Mouse (Mus musculus): Measurements from ENCODE around the gene Slc35b3. TPM values are rescaled to one million over a fixed set of nuclear protein-coding genes. Genes with fewer than 3 reads are reported as not detected.

The Slc35b3 gene
- polyA plus RNA-seq, 1 experiment from 2014 or later: 49.0 TPM

DNA sequence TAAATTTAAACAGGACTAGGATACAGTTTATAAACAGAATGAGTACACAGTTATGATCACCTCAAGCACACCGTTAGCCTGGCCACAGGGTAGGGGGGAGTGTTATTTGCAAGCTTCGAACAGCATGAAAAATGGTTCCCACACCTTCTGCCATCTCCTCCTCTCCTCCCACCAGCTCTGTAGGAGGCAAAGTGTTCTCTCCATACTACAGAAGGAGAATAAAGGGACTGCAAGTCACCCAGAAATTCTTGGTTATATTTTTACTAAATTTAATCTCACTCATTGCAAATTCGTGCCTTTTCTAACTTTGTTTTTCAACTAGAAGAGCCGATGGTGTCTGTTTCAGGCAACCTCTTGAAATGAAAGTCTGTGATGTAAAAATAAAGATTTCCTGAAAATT is 18.9 kb downstream of the Slc35b3 start:
- 87% methylated on average over 4 of the region's 4 CpGs for WGBS
- H3K9me3 ChIP-seq (ENCODE audit: low read length): no peaks in the 10 kb centered on the region
- H3K4me1 ChIP-seq (ENCODE audit: insufficient read depth, low read length): 0 out of 2 replicates have a peak, but pooled peaks cover 2% of the 10 kb centered on the region
- no peaks in the 10 kb centered on the region for H3K27me3 ChIP-seq (ENCODE audit: insufficient read depth, low read length)
- no peak overlapping the region for H3K27ac ChIP-seq (ENCODE audit: low read length)
- peaks cover 47% of the 10 kb centered on the region for H3K36me3 ChIP-seq (ENCODE audit: insufficient read depth, low read length)
- H3K9ac ChIP-seq (replicated peaks; ENCODE audit: low read length): no peak overlapping the region
- no peak for ATAC-seq (ENCODE audit: low FRiP score, low TSS enrichment)
- no peak overlapping the region for H3K4me3 ChIP-seq (ENCODE audit: low read length)
- no peak overlapping the region for H3K4me2 ChIP-seq (replicated peaks; ENCODE audit: low read depth, low read length)

GRCm38 (mm10) chr13:38941280-38941679 is 19.4 kb downstream of the Slc35b3 start:
- peaks cover 49% of the 10 kb centered on the region for H3K36me3 ChIP-seq (ENCODE audit: insufficient read depth, low read length)
- H3K4me3 ChIP-seq (ENCODE audit: low read length): no peak overlapping the region
- no peaks in the 10 kb centered on the region for H3K27me3 ChIP-seq (ENCODE audit: insufficient read depth, low read length)
- H3K4me2 ChIP-seq (replicated peaks; ENCODE audit: low read depth, low read length): no peak overlapping the region
- no peak overlapping the region for H3K27ac ChIP-seq (ENCODE audit: low read length)
- no peaks in the 10 kb centered on the region for H3K9me3 ChIP-seq (ENCODE audit: low read length)
- H3K4me1 ChIP-seq (ENCODE audit: insufficient read depth, low read length): no peaks in the 10 kb centered on the region
- WGBS: 95% methylated on average over 19 of the region's 19 CpGs
- no peak for ATAC-seq (ENCODE audit: low FRiP score, low TSS enrichment)
- no peak overlapping the region for H3K9ac ChIP-seq (replicated peaks; ENCODE audit: low read length)

DNA sequence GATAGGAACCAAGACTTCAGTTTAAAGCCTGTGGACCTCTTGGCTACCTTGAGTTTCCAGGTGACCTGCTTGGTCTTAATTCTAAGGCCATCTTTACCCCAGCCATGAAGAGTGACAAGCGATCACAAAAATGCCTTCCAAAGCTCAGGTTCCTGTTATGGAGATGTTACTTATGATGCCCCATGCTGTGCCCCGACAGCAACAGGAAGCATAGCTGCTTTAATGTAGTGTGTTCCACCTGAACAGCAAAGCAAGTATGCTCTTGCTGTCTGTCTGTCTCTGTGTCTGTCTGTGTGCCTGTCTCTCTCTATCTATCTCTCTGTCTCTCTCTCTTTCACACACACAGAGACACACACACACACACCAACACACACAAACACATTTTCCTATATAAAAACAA is 22.2 kb downstream of the Slc35b3 start:
- H3K4me1 ChIP-seq (ENCODE audit: insufficient read depth, low read length): no peaks in the 10 kb centered on the region
- no peaks in the 10 kb centered on the region for H3K27me3 ChIP-seq (ENCODE audit: insufficient read depth, low read length)
- 96% methylated on average over 2 of the region's 2 CpGs for WGBS
- ATAC-seq (ENCODE audit: low FRiP score, low TSS enrichment): no peak
- H3K27ac ChIP-seq (ENCODE audit: low read length): no peak overlapping the region
- no peaks in the 10 kb centered on the region for H3K9me3 ChIP-seq (ENCODE audit: low read length)
- H3K36me3 ChIP-seq (ENCODE audit: insufficient read depth, low read length): peaks cover 57% of the 10 kb centered on the region
- no peak overlapping the region for H3K4me3 ChIP-seq (ENCODE audit: low read length)
- no peak overlapping the region for H3K4me2 ChIP-seq (replicated peaks; ENCODE audit: low read depth, low read length)
- no peak overlapping the region for H3K9ac ChIP-seq (replicated peaks; ENCODE audit: low read length)

- Histone ChIP-seq H3K27ac (ENCODE audit: low read length) (no peak overlapping the region), H3K9me3 (ENCODE audit: low read length) (no peaks in the 10 kb centered on the region), H3K4me2 (replicated peaks; ENCODE audit: low read depth, low read length) (no peak overlapping the region), H3K4me3 (ENCODE audit: low read length) (no peak overlapping the region), H3K4me1 (ENCODE audit: insufficient read depth, low read length) (no peaks in the 10 kb centered on the region), H3K36me3 (ENCODE audit: insufficient read depth, low read length) (peaks cover 62% of the 10 kb centered on the region), H3K27me3 (ENCODE audit: insufficient read depth, low read length) (no peaks in the 10 kb centered on the region), H3K9ac (replicated peaks; ENCODE audit: low read length) (no peak overlapping the region)
- no peak for ATAC-seq (ENCODE audit: low FRiP score, low TSS enrichment)
- 91% methylated on average over 10 of the region's 10 CpGs for WGBS
These were observed 23.7 kb downstream of the Slc35b3 start for GRCm38 (mm10) chr13:38936860-38937471.

DNA sequence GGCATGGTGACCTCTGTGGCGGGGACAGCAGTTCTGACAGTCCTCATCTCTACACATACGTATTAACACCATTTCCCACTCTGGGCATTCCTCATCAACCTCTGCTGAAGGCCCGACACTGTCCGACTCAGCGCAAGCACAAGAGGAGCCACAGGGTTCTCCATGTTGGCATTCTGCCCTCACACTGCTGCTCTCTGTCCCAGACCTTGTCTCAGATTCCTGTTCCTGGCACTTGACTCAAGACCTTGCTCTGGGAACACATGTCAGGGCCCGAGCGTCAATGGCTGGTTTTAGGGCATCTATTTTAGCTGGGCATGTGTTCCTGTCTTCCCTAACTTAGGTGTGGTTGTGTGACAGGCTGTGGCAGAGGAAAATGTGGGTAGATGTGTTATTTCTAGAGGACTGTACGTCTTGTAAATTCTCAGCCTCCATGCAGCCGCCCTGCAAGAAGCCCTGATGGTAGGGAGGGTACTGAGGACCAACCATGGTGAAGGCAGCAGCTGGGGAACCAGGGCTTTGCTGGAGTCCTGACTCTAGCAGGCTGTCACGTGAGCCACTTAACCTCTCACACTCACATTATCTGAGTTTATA is 24.7 kb downstream of the Slc35b3 start:
- Histone ChIP-seq H3K27me3 (ENCODE audit: insufficient read depth, low read length) (no peaks in the 10 kb centered on the region), H3K4me3 (ENCODE audit: low read length) (no peak overlapping the region), H3K36me3 (ENCODE audit: insufficient read depth, low read length) (peaks cover 55% of the 10 kb centered on the region), H3K4me1 (ENCODE audit: insufficient read depth, low read length) (no peaks in the 10 kb centered on the region), H3K4me2 (replicated peaks; ENCODE audit: low read depth, low read length) (no peak overlapping the region), H3K9ac (replicated peaks; ENCODE audit: low read length) (no peak overlapping the region), H3K9me3 (ENCODE audit: low read length) (no peaks in the 10 kb centered on the region), H3K27ac (ENCODE audit: low read length) (no peak overlapping the region)
- ATAC-seq (ENCODE audit: low FRiP score, low TSS enrichment): no peak
- WGBS: 91% methylated on average over 10 of the region's 10 CpGs

- Histone ChIP-seq H3K9ac (replicated peaks; ENCODE audit: low read length) (no peak overlapping the region), H3K27me3 (ENCODE audit: insufficient read depth, low read length) (no peaks in the 10 kb centered on the region), H3K36me3 (ENCODE audit: insufficient read depth, low read length) (peaks cover 22% of the 10 kb centered on the region), H3K4me3 (ENCODE audit: low read length) (no peak overlapping the region), H3K4me2 (replicated peaks; ENCODE audit: low read depth, low read length) (no peak overlapping the region), H3K4me1 (ENCODE audit: insufficient read depth, low read length) (no peaks in the 10 kb centered on the region), H3K9me3 (ENCODE audit: low read length) (no peaks in the 10 kb centered on the region), H3K27ac (ENCODE audit: low read length) (no peak overlapping the region)
- no peak for ATAC-seq (ENCODE audit: low FRiP score, low TSS enrichment)
- 89% methylated on average over 15 of the region's 15 CpGs for WGBS
These were observed 30.7 kb downstream of the Slc35b3 start for GRCm38 (mm10) chr13:38929843-38930578.

GRCm38 (mm10) chr13:38922676-38923075 is 38.0 kb downstream of the Slc35b3 start:
- Histone ChIP-seq H3K4me2 (replicated peaks; ENCODE audit: low read depth, low read length) (no peak overlapping the region), H3K27me3 (ENCODE audit: insufficient read depth, low read length) (no peaks in the 10 kb centered on the region), H3K36me3 (ENCODE audit: insufficient read depth, low read length) (no peaks in the 10 kb centered on the region), H3K9me3 (ENCODE audit: low read length) (no peaks in the 10 kb centered on the region), H3K9ac (replicated peaks; ENCODE audit: low read length) (no peak overlapping the region), H3K27ac (ENCODE audit: low read length) (no peak overlapping the region), H3K4me1 (ENCODE audit: insufficient read depth, low read length) (no peaks in the 10 kb centered on the region), H3K4me3 (ENCODE audit: low read length) (no peak overlapping the region)
- WGBS: 45% methylated on average over 3 of the region's 3 CpGs
- ATAC-seq (ENCODE audit: low FRiP score, low TSS enrichment): no peak

DNA sequence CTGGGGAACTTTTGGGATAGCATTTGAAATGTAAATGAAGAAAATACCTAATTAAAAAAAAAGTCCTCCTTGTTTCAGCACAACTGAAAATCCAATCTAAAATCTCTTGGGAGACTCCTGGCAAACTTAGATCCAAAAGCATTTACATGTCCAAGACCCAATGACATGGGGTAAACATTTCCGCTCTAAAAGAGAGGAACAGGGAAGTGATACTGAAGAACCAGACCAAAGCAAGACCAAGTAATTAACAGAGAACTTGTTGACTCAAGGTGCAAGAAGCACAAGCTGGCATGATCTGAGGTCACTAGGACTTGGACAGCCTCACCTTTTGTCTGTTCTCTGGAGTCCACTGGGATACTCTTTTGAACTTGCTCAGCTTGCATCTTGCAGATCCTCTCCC is 39.4 kb downstream of the Slc35b3 start:
- Histone ChIP-seq H3K36me3 (ENCODE audit: insufficient read depth, low read length) (no peaks in the 10 kb centered on the region), H3K27me3 (ENCODE audit: insufficient read depth, low read length) (no peaks in the 10 kb centered on the region), H3K9me3 (ENCODE audit: low read length) (no peaks in the 10 kb centered on the region), H3K9ac (replicated peaks; ENCODE audit: low read length) (no peak overlapping the region), H3K27ac (ENCODE audit: low read length) (no peak overlapping the region), H3K4me3 (ENCODE audit: low read length) (no peak overlapping the region), H3K4me1 (ENCODE audit: insufficient read depth, low read length) (no peaks in the 10 kb centered on the region), H3K4me2 (replicated peaks; ENCODE audit: low read depth, low read length) (no peak overlapping the region)
- WGBS: 87% methylated on average over 1 of the region's 1 CpGs
- no peak for ATAC-seq (ENCODE audit: low FRiP score, low TSS enrichment)

- Histone ChIP-seq H3K9me3 (ENCODE audit: low read length) (no peaks in the 10 kb centered on the region), H3K9ac (replicated peaks; ENCODE audit: low read length) (no peak overlapping the region), H3K4me2 (replicated peaks; ENCODE audit: low read depth, low read length) (no peak overlapping the region), H3K36me3 (ENCODE audit: insufficient read depth, low read length) (no peaks in the 10 kb centered on the region), H3K4me1 (ENCODE audit: insufficient read depth, low read length) (no peaks in the 10 kb centered on the region), H3K27me3 (ENCODE audit: insufficient read depth, low read length) (no peaks in the 10 kb centered on the region), H3K4me3 (ENCODE audit: low read length) (no peak overlapping the region), H3K27ac (ENCODE audit: low read length) (no peak overlapping the region)
- WGBS: 70% methylated on average over 9 of the region's 9 CpGs
- ATAC-seq (ENCODE audit: low FRiP score, low TSS enrichment): no peak
These were observed 42.3 kb downstream of the Slc35b3 start for GRCm38 (mm10) chr13:38918188-38918885.

All from kidney, embryonic 16.5 days (tissue).